Mouse (Mus musculus): ENCODE data around the gene Armc8.
A peak's percentile ranks its signal among the peaks of the same experiment; 100 is the strongest.
"Not testable (repeated sequence)": the region's sequence is repeated elsewhere in the genome, so short reads cannot be mapped to it uniquely, and the experiment has no call there.

The Armc8 gene

DNA sequence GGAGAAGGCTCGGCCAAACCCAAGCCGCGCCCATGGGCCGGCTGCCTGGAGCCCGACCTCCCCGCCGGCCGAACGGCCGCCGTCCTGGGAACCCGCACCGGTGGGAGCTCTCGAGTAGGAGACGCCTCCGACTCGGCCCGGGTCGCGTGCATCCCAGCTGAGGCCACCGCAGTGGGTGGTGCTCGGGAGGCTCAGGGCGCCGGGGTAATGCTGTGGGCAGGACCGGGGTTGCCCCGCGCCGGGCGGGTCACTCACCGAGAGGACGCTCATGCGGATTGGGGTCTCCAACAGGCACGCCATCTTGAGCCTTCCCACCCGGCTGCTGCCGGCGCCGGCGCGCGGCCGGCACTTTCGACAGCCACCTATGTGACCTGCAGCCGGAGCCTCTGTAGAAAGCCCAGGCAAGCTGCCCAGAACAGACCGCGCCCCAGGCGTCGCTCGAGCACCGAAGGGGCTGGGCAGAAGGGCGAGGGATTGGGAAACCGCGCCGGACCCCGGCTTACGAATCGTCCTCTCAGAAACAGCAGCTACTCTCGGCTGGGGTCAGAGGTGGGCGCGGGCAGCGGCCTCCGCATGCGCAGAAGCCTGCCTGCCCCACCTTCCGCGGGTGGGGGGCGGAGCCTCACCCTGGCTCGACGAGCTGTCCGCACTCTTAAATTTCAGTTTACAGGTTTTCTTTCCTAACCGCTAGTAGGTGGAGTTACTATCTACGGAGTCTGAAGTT is at the start of gene Armc8:
Gene Armc8, minus strand, starts transcription at position 553 of the 724 bp plus-strand sequence.
- DNase-seq = peak; percentile 91

DNA sequence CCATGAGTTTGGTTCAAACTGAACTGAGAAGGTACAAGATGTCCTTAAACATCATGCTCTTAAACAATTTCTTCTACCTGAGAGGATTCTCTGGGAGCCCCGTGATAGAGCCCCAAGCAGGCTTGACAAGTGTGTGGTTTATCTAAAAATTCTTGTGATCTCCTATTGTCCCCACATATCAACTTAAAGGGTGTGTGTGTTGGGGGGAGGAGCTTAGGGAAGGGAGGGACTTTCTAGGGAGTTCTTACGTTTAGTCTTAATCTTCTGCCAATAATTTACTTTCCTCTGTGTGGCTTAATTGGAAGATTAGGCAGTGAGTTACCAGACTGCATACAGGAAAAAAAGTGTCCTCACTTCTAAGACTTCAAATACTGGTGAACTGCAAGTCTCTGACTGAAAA is 43.5 kb upstream of the Armc8 start, which contains the start of gene A4gnt:
Gene A4gnt, plus strand, starts transcription at position 301 of the 400 bp plus-strand sequence.
- no peak for DNase-seq

DNA sequence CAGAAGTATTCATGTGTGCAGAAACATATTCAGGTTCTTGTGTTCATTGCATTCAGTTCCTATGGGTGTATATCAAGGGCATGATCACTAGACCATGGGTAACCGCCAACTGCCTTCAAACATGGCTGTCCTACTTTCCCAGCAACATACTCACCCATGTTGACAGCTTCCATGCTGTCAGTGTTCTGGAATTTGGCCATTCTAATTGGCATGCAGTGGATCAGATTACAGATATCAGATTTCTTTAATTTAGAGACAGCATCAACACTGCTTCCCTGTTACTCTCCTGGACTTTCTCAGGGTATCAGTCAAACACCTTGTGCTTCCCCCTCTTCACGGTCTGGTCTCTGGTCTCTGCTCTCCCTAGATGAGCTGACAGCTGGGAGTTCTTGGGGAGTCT is 34.9 kb upstream of the Armc8 start:
- DNase-seq = no peak

DNA sequence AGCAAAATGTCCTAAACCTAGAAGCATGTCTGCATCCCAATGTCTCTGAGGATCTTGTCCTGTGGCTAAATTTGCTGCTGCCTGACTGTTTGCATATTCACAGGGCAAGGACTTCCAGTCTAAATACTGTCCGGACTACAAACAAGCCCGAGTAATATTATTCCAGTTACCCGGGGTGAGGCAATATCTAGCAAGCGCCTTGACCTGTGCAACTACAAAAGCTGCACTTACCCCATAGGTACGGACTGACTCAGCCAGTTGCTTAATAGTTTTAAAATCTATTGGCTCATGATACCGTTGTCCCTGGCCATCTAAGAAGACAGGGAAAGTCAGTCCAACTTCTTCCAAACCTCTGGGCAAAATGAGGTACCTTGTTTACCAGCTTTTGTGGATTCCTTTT is 30.4 kb upstream of the Armc8 start:
- DNase-seq = not testable (repeated sequence)

DNA sequence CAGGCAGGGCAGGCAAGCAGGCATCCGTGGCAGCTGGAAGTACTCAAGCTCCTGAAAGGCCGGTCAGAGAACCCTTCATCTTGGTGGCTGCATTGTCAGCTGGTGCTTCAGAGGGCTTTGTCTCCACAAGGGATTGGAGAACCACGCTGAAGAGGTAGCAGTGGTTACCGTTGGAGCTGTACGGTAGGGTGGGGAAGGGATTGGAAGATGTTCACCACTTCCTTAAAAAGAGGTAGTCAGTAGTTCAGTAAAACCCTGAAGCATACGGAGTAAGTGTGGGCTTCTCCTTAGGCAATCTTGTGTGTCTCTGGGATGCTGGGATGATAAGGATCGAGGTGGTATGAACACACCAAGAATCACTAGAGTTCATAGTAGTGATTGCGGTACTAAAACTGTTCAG is 22.4 kb upstream of the Armc8 start:
- no peak for DNase-seq

DNA sequence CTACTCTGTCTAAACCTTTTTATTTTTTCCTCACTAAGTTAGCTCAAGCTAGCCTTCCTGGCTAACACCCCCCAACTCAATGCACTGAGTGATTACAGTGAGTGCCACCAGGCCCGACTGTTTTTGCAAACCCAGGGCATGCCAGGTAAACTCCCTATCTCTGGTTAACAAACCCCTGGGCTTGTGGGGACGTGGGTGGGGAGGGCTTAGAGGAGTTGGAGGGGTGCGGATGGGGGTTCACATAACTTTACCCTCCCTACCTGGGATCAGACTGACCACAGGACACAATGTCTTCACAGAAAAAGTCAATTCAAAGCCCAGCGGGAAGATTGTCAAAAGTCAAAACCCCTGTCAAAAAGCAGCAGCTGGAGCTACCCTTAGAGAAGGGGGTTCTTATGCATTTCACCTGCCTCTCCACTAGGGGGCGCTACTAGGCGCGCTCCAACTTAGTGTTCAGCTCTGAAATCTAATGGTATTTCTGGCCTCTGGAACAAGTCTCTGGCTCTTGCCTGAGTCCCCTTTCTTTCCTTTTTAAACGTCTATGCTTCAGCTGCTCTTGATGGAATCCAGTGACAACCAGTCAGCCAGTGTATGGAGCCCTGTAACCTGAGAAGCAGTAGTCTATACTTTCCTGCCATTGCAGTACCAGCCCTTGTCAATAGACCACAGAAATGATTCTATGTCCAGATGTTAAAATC is 19.0 kb upstream of the Armc8 start:
- peak; percentile 67 for DNase-seq

DNA sequence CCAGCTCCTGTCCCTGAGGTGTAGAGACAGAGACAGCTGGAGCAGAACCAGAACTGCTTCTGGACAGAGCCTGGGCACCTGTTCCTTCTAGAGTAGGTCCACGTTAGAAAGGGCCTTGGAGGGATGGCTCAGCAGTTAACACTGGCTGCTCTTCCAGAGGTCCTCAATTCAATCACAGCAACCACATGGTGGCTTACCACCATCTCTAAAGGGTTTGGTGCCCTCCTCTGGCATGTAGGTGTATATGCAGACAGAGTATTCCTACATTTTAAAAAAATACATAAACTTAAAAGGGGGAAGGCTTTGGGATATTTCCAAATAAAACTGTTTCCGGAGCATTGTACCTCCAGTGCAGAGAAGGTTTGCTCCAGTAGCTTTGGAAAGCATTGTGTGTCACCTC is 12.0 kb upstream of the Armc8 start:
- DNase-seq = peak; percentile 45

DNA sequence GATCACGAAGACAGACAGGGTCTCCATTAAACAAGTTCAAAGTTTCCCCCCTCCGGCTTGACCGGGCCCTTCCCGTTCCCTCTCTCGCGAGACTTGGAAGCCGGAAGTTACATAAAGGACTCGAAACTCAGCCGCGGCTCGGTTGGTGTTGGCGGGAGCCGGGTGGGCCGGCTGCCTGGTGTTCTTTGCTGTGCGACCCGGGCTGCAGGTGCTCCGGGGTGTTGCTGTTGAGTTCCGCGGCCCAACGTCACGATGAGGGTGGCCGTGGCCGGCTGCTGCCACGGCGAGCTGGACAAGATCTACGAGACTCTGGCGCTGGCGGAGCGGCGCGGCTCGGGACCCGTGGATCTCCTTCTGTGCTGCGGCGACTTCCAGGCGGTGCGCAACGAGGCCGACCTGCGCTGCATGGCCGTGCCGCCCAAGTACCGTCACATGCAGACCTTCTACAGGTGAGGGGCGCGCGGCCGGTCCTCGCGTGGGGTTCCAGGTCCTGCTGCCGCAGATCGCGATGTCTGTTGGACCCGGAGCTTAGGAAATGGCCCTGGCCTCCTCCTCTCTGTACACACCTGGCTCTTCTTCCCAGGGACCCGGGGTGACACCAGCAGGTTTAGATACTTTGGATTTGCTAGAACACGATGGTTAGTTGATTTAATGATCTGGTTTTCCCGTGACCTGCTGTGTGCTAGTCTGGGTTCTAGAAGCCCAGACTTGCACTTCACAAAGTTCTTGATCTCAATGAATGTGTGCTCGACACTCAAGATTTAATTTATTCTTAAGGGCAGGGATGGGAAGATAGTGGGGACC is 7.2 kb upstream of the Armc8 start, which contains the start of gene Dbr1:
Gene Dbr1, plus strand, starts transcription at position 123 of the 804 bp plus-strand sequence.
- peak; percentile 96 for DNase-seq

DNA sequence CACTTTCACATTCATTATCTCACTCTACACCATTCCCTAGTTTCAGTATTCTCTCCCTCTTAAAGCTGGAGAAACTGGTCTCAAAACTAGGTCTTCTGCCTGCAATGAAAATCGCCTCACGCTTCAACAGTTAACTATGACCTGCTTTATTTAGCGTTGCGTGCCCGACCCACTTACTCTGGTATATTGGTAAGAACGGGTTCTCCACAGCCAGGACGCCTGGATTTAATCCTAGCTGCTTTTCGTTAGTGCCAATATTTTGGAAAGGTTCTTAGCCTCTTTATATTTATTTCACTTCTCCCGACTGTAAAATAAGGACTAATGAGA is 335 bp upstream of the Armc8 start:
- DNase-seq = no peak

DNA sequence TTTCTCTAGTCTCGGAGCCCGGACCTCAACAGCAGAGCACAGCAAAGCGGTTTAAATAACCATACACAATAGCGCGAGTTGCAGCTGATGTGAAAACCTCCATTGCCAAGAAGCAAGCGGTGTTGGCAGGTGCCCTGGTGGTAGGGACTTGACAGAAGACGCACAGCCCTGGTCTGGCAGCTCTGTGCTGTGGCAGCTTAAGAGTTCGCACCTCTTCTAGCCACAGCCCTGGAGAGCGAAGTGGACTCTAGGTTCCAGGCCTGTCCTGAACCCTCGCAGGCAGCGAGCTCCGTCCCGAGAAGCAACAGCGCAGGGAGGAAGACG is 714 bp downstream of the Armc8 start:
- no peak for DNase-seq

DNA sequence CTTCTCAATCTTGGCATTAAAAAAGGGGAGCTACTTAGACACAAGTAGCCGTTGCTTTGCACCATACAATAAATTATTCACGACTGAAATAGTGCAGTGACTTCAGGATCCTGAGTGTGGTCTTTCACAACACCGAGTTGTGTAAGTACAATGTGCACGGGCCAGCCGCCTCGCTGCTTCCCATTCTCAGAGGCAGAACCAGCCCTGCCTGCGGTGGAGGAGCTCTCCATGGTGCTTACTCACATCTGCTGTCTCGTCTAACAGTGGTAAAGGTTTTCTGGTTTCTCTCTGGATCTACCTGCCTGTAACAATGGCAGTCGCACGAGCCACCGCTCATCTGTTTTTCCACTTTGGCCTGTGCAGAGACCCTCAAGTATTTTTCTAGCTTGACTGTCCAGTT is 5.0 kb downstream of the Armc8 start:
- DNase-seq = peak; percentile 81

DNA sequence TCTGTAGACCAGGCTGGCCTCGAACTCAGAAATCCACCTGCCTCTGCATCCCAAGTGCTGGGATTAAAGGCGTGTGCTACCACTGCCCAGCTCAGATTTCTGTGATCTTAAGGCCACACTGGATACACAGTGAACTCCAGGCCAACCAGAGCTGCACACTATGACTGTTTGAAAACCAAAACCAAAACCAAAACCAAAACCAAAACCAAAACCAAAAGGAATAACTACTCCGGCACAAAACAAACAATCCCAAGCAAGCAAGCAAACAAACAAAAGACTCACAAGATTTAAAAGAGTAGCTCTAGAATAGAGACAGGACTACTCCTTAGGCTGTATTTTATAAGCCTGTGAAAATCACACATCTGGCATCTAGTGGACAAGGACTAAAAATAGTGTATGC is 8.3 kb downstream of the Armc8 start:
- no peak for DNase-seq

DNA sequence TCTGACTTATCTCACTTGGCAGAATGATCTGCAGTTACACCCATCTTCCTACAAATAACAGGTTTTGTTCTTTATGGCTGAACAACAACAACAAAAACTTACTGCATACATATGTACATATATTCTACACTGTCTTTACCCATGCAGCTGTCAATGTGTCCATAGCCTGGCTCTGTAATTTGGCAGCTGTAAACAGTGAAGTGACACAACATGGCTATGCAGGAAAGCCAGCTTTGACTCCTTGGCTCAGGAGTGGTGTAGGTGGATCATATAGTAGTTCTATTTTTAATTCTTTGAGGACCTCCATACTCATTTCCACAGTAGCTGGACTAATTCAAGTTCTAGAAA is 9.2 kb downstream of the Armc8 start:
- no peak for DNase-seq

DNA sequence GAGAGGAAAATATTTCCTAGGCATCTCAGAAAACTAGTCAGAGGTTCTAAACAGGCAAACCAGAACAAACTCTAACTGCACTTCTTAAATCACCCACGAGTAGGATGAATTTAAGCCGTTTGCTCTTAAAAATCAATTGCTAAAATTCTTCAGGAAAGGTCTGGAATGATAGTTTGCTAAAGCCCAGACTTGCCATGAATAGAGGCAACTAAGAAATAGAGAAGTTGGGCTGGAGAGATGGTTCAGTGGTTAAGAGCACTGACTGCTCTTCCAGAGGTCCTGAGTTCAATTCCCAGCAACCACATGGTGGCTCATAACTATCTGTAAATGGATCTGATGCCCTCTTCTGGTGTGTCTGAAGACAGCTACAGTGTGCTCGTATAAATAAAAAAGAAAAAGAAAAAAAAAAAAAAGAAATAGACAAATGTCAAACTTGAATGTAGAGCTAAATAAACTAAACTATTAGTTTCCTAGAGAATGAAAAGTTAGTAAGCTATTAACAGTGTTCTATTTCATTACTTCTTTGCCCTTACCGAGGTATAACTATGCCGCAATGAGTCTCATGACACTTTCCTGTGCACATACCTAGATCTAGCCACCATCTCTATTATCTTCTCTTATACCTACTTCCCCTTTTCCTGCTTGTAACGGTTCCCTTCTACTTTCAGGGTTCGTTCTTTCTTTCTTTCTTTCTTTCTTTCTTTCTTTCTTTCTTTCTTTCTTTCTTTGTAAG is 9.7 kb downstream of the Armc8 start:
- no peak for DNase-seq

DNA sequence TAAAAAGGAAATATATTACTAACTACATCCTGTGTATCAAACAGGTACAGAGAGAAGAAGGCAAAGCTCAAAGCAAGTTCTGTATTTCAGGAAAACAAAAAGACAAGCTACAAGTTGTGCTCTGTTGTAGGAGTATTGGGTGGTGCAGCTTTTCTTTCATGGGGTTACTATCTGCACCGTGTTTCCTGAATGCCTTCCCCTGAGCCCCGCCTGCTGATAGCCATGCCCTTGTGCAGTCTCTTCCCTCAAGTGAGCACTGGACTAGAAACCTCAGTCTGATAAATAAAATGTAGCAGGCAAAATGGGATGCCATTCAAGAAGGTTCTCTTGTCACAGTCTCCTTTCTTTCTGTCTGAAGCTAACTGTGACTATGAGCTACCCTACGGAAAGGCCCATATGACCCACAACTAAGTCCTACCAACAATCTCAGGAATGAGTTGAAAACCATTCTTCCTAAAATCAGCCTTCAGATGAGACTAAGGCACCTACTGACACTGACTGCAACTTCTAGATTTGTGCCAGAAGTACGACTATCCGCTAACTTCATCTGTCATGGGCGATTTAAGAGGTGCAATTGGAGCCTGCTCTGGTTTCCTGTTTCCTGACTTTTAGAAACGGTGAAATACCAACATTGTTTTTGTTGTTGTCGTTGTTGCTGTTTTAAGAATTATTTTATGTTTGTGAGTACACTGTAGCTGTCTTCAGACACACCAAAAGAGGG is 11.0 kb downstream of the Armc8 start:
- no peak for DNase-seq

DNA sequence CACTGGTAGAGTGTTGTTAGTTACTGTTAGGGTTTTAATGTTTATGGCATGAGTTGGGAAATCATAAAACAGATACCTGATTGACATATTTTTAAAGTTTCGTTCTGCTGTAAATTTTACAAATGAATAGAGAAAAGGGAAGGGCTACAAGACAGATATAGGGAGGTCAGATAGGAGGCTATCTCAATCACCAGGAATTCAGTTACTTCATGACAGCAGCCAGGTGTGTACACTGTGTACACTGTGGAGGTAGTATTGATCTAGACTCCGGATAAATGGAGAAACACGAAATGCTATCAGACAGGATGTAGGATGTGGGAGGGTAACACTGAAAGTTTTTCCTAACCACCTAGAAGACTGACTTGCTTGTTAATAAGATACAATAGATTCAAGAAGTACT is 13.4 kb downstream of the Armc8 start:
- DNase-seq = no peak

DNA sequence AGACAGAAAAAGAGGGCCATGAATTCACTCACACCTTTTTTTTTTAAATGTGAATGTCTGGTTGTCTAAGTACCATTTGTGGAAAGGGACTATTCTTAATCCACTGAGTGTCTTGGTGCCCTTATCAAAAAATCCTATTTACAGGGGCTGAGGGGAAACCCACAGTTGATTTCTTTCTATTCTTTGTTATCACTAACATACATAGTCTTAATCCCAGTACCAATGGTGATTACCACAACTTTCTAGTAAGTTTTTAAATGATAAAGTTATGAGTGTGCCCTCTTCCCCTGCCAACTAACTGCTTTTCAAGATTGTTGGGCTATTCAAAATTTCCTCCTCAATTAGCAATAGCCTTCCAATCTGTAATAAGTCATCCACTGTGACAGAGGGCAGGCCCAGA is 14.6 kb downstream of the Armc8 start:
- no peak for DNase-seq

DNA sequence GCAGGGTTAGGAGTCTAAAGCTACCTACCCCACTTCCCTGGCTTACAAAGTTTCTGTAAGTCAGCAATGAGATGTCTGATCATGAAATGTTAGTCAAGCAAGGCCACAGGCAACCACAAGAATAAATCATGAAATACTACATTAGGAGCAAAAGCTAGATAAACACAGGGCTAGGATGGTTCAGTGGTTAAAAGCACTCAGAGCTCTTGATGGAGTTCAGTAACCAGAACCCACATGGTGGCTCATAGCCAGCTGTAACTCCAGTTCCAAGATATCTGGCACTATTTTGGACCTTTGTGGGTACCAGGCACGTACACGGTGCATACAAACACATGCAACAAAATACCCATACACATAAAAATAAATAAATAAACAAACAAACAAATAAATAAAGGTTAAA is 15.7 kb downstream of the Armc8 start:
- no peak for DNase-seq

DNA sequence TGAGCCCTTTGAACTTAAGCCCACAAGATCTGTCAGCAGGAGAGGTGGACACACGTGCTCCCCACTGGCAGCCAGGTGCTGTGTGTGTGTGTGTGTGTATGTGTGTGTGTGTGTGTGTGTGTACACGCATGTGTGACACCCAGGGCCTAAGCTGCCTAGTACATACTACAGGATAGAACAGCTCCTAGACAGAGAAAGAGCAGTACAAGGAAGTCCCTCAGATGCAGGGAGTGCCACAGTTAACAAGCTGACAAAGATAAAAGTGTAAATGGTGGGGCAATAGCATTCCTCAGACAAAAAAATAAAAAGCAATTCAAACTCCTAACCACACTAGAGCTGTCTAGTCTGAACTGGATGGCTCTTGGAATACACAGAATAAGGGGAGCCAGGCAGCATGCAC is 16.6 kb downstream of the Armc8 start:
- no peak for DNase-seq

DNA sequence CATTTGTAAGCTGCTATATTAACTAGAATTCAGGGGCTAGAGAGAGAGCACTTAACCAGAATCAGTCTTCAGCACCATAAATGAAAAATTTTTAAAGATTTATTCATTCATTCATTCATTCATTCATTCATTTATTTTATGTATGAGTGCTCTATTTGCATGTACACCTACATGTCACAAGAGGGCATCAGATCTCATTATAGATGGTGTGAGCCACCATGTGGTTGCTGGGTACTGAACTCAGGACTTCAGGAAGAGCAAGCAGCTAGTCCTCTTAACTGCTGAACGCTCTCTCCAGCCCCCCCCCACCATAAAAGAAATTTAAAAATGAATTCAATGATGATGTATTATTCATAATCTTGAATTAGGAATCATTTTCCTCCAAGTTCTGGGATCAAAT is 22.4 kb downstream of the Armc8 start:
- no peak for DNase-seq

DNA sequence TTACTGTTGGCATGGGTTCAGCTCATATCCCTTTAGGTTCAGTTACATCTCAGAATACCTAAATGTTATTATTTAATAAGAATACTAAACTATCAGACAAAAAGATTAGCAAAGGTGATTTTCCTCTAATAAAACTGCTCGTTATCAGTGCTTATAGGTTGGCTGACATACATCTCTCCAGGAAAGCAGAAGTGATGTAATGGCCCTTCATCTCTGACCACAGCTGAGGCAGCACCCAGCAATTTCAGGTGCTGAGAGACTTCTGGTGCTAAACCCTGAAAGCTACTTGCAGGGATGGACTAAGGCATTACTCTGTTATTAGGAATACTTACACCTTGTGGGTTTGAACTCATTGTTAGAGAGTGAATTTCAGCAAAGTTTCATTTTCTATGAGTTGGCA is 36.8 kb downstream of the Armc8 start:
- no peak for DNase-seq

DNA sequence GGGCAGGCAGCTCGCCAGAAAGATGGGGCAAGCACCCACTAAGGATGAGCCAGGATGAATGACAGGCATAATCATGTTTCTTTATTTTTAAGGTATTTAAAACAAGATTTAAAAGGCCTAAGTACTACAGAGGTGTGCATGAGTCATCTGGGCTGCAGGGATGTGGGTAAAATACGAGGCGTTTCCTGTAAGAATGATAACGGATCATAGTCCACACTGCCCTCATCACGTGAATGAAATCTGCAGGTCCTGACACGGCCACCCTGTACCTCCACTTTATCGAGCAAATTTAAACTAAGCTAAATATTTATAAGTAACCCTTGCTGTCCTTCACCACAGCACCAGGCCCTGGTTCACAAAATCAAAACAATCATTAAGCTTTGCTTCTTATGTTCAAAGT is 62.8 kb downstream of the Armc8 start:
- DNase-seq = no peak

DNA sequence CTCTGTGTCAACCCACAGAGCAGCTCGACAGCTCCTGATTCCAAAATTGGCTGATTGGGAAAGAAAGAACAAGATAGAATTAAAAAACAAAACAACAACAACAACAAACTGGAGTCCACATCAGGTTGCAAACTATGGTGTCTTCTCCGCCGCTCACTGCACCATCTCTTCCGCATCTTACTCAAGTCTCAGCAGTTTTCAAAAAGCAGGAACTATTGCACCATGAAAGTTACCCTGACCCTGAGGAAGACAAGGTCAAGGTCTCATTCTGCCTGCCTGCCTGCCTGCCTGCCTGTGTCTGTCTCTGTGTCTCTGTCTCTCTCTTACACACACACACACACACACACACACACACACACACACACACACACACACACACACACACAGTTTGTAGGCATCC is 69.4 kb downstream of the Armc8 start:
- no peak for DNase-seq
